9 mouse cellular contexts compared by ENCODE assay signal in genomic region chr11:34149370-34149976, GRCm38 (mm10). TPM values are rescaled to one million over a fixed set of nuclear protein-coding genes. Genes with fewer than 3 reads are reported as not detected.
DNase-seq lines count a peak whose midpoint lies in the region; ATAC-seq lines count a peak whose summit lies in the region.
"Had no signal": no experiment of that assay in that cellular context is flagged by ENCODE, and none has a peak within 500 bp of the region (broad histone marks: within the 10 kb centered on the region; RNA-seq: fewer than 3 reads in every experiment).

No protein-coding gene starts in this region.

- peak; percentile 74 for DNase-seq in adrenal gland, adult 18-20 months (ENCODE audit: low spot score in 2 of 2)
- peak; percentile 86 to 92 for DNase-seq in cerebellum, postnatal 25 days
- DNase-seq in frontal cortex, postnatal 36 days (ENCODE audit: low spot score in 2 of 2), result peak; percentile 86 to 87
- peak; percentile 83 to 86 for DNase-seq in left cerebral cortex, postnatal 10 days (ENCODE audit: extremely low spot score in 1 of 2, low spot score in 2 of 2)
- peak; percentile 93 for DNase-seq in midbrain, embryonic 11.5 days (ENCODE audit: low spot score, missing footprints)
- peak; percentile 70 for DNase-seq in skeletal muscle tissue, adult 2 months (ENCODE audit: low read depth, low spot score)

- no peaks in the 10 kb centered on the region for H3K27me3 ChIP-seq in intestine, embryonic 15.5 days (replicated peaks)
- H3K27me3 ChIP-seq in midbrain, embryonic 11.5 days (ENCODE audit: control insufficient read depth, insufficient read depth, low read length), result no peaks in the 10 kb centered on the region

- intact Hi-C loops in left cerebral cortex, postnatal 10 days (cut with DNase I), result no loop called here

- H3K9ac ChIP-seq in intestine, embryonic 15.5 days, result no peak overlapping the region
- no peak overlapping the region for H3K9ac ChIP-seq in midbrain, embryonic 11.5 days (ENCODE audit: low read length)

- H3K36me3 ChIP-seq in intestine, embryonic 15.5 days, result no peaks in the 10 kb centered on the region
- H3K36me3 ChIP-seq in midbrain, embryonic 11.5 days (ENCODE audit: control insufficient read depth, insufficient read depth, low read length), result no peaks in the 10 kb centered on the region

- WGBS in intestine, embryonic 15.5 days, result 27% methylated on average over 5 of the region's 5 CpGs
- WGBS in midbrain, embryonic 11.5 days, result 31% methylated on average over 5 of the region's 5 CpGs

- H3K9me3 ChIP-seq in intestine, embryonic 15.5 days, result no peaks in the 10 kb centered on the region
- H3K9me3 ChIP-seq in midbrain, embryonic 11.5 days (ENCODE audit: control insufficient read depth, low read length), result no peaks in the 10 kb centered on the region

- ATAC-seq in intestine, embryonic 15.5 days, result 0 out of 2 replicates have a peak, but pooled peaks have one; percentile 23
- ATAC-seq in midbrain, embryonic 11.5 days (ENCODE audit: low FRiP score), result peak; percentile 42; the same call in 1 of the 2 replicates
- no peak for ATAC-seq in erythroblast, adult 5-6 weeks (replicated peaks; ENCODE audit: low FRiP score, poor library complexity, severe bottlenecking)

- no peak overlapping the region for H3K4me2 ChIP-seq in intestine, embryonic 15.5 days (replicated peaks)
- no peak overlapping the region for H3K4me2 ChIP-seq in midbrain, embryonic 11.5 days

- H3K27ac ChIP-seq in intestine, embryonic 15.5 days, result no peak overlapping the region
- no peak overlapping the region for H3K27ac ChIP-seq in midbrain, embryonic 11.5 days (ENCODE audit: low read depth, low read length)

- no peaks in the 10 kb centered on the region for H3K4me1 ChIP-seq in intestine, embryonic 15.5 days (replicated peaks)
- H3K4me1 ChIP-seq in midbrain, embryonic 11.5 days (ENCODE audit: control insufficient read depth, insufficient read depth, low read length), result no peaks in the 10 kb centered on the region

- H3K4me3 ChIP-seq in intestine, embryonic 15.5 days (replicated peaks), result no peak overlapping the region
- no peak overlapping the region for H3K4me3 ChIP-seq in midbrain, embryonic 11.5 days (ENCODE audit: low read depth, low read length)

RNA-seq across cellular contexts. Expression of gene 4930469K13Rik, which starts 51.1 kb away (rescaled TPM):
- not detected for total RNA-seq in adrenal gland, adult 18-20 months (2021)
- not detected in 2 replicates for polyA plus RNA-seq in intestine, embryonic 15.5 days (2015; fragmentation: Nextera tagmentation; extraction: Ambion mirVana)
- not detected for total RNA-seq in left cerebral cortex, postnatal 10 days (2021)
- polyA plus RNA-seq in midbrain, embryonic 11.5 days (2014; fragmentation: Nextera tagmentation; extraction: Ambion mirVana), result not detected in 2 replicates
- total RNA-seq in erythroblast, adult 5-6 weeks (2015; ENCODE audit: low replicate concordance), result not detected in 2 replicates
- not detected in 2 replicates for total RNA-seq in erythroblast, adult 5-6 weeks (2017; ENCODE audit: low replicate concordance)
- polyA plus RNA-seq: stomach, embryonic 16.5 days had no signal

RNA-seq across cellular contexts. Expression of gene Foxi1, which starts 58.4 kb away (rescaled TPM):
- total RNA-seq in adrenal gland, adult 18-20 months (2021), result not detected
- polyA plus RNA-seq in intestine, embryonic 15.5 days (2015; fragmentation: Nextera tagmentation; extraction: Ambion mirVana), result not detected in 2 replicates
- not detected for total RNA-seq in left cerebral cortex, postnatal 10 days (2021)
- not detected in 2 replicates for polyA plus RNA-seq in midbrain, embryonic 11.5 days (2014; fragmentation: Nextera tagmentation; extraction: Ambion mirVana)
- total RNA-seq in erythroblast, adult 5-6 weeks (2015; ENCODE audit: low replicate concordance), result not detected in 2 replicates
- total RNA-seq in erythroblast, adult 5-6 weeks (2017; ENCODE audit: low replicate concordance), result not detected in 2 replicates
- polyA plus RNA-seq: stomach, embryonic 16.5 days had no signal
